Mouse (Mus musculus): ENCODE measurements around the gene Slc9a9. TPM values are rescaled to one million over a fixed set of nuclear protein-coding genes. Genes with fewer than 3 reads are reported as not detected.

Slc9a9 gene
- polyA plus RNA-seq, 1 experiment from 2014 or later = 2.2 TPM

GRCm38 (mm10) chr9:95266179-95266578, 596.5 kb downstream of the Slc9a9 start:
- peaks cover 3% of the 10 kb centered on the region; the same call in 1 of the 2 replicates for H3K9me3 ChIP-seq
- H3K27me3 ChIP-seq = no peaks in the 10 kb centered on the region
- H3K36me3 ChIP-seq = no peaks in the 10 kb centered on the region
- H3K4me3 ChIP-seq (replicated peaks) = no peak overlapping the region
- no peak overlapping the region for H3K9ac ChIP-seq (replicated peaks)
- peaks cover 4% of the 10 kb centered on the region for H3K4me1 ChIP-seq (replicated peaks)
- WGBS = 65% methylated on average over 2 of the region's 2 CpGs
- no peak overlapping the region for H3K4me2 ChIP-seq
- no peak for ATAC-seq (ENCODE audit: insufficient number of reproducible peaks, insufficient read depth, low FRiP score, low TSS enrichment, low read depth)
- H3K27ac ChIP-seq = no peak overlapping the region

GRCm38 (mm10) chr9:95266924-95267323, 597.2 kb downstream of the Slc9a9 start:
- H3K4me3 ChIP-seq (replicated peaks) = no peak overlapping the region
- no peaks in the 10 kb centered on the region for H3K27me3 ChIP-seq
- no peak overlapping the region for H3K4me2 ChIP-seq
- no peak for ATAC-seq (ENCODE audit: insufficient number of reproducible peaks, insufficient read depth, low FRiP score, low TSS enrichment, low read depth)
- no peak overlapping the region for H3K9ac ChIP-seq (replicated peaks)
- 93% methylated on average over 2 of the region's 2 CpGs for WGBS
- H3K4me1 ChIP-seq (replicated peaks) = peaks cover 4% of the 10 kb centered on the region
- no peaks in the 10 kb centered on the region for H3K36me3 ChIP-seq
- peaks cover 3% of the 10 kb centered on the region; the same call in 1 of the 2 replicates for H3K9me3 ChIP-seq
- H3K27ac ChIP-seq = no peak overlapping the region

- WGBS = 76% methylated on average over 10 of the region's 10 CpGs
- Histone ChIP-seq H3K27ac (no peak overlapping the region), H3K36me3 (no peaks in the 10 kb centered on the region), H3K9ac (replicated peaks) (no peak overlapping the region), H3K4me3 (replicated peaks) (no peak overlapping the region), H3K9me3 (no peaks in the 10 kb centered on the region), H3K4me2 (no peak overlapping the region), H3K27me3 (no peaks in the 10 kb centered on the region), H3K4me1 (replicated peaks) (peaks cover 7% of the 10 kb centered on the region)
- no peak for ATAC-seq (ENCODE audit: insufficient number of reproducible peaks, insufficient read depth, low FRiP score, low TSS enrichment, low read depth)
Measured at GRCm38 (mm10) chr9:95279590-95280344, 610.1 kb downstream of the Slc9a9 start.

Small RNA genes lying within 50 kb of the gene (microRNA-seq; reads per million reads assigned to microRNA genes)
- gene Mir7656 = not detected

Other genes starting within 250 kb of the Slc9a9 start
- 22.2 and 43.8 TPM in 2 replicates for gene 1190002N15Rik, start 131.8 kb upstream of the Slc9a9 start, polyA plus RNA-seq (2016; fragmentation: Nextera tagmentation; extraction: Ambion mirVana)

Measured in limb, embryonic 12.5 days (tissue).